Mouse (Mus musculus) 3T3-L1 (cell line): ENCODE results near the gene Tubg1.
"Not testable (repeated sequence)": the region's sequence is repeated elsewhere in the genome, so short reads cannot be mapped to it uniquely, and the experiment has no call there.

Experiments used
- DNase-seq: peaks from one replicate; pipeline ENCODE4 v3.0.0-alpha.2; 2015; ENCODE audit warnings: low read depth, low spot score

The Tubg1 gene

DNA sequence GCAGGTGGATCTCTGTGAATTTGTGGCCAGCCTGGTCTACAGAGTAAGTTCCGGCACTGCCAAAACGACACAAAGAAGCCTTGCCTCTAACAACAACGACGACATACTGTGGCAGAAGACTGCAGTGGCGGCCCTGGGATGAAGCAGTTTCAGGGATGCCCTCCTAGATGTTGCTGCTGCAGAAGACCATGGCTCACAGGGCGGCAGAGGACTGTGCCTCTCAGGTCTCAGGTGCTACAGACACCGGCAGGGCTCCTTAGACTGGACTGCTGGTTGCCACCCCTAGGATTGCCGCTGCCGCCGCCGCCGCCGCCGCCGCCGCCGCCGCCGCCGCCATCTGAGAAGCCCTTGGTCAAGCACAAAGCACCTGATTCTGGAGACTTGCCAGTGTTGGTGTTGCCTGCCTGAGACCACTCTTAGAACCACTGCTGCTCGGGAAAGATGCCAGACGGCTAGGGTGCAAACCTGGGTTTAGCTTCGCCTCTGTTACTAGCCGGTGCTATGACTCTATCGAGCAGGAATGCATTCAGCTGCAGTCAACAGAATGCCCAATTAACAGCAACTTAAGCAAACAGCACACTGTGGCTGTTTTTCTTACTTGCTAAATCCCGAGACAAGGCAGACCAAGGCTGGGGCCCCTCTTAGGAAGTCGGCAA, 20.6 kb downstream of the Tubg1 start:
- DNase-seq, result no peak

DNA sequence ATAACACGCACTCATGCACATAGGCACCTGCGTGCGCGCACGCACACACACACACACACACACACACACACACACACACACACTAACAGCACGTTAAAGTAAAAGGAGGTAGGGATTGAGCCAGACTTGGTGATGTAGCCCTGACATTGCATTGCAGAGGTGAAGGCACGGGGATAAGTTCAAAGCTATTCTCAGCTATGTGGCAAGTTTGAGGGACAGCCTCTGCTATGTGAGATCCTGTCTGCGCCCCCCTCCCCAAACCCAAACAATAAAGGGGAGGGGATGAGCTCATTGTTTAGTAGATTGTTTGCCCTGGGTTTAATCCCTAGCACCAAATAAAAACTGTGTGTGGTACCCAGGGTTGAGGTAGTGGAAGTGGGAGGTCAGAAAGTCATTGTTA, 21.4 kb downstream of the Tubg1 start:
- no peak for DNase-seq

DNA sequence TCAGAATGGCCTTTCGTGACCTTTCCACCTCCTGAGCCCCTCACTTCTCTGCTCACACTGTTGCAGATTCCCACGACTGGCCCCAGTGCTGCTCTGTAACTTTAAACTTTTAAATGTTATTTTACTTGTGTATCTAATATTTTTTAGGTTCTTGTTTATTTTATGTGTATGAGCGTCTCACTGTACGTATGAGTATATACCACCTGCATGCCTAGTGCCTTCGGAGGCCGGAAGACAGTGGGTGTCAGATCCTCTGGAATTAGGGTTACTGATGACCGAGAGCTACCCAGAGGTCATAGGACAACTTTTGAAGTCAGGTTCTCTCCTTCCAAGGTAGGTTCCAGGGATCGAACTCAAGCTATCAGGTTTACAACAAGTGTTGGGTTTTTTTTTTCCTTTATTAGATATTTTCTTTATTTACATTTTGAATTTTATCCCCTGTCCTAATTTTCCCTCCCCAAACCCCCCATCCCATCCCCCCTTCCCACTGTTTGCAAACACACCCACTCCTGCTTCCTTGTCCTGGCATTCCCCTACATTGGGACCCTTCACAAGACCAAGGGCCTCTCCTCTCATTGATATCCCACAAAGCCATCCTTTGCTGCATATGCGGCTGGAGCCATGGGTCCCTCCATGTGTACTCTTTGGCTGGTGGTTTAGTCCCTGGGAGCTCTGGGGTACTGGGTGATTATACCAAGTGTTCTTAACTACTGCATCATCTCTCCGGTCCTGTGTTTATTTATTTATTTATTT, 22.7 kb downstream of the Tubg1 start:
- DNase-seq, result no peak

DNA sequence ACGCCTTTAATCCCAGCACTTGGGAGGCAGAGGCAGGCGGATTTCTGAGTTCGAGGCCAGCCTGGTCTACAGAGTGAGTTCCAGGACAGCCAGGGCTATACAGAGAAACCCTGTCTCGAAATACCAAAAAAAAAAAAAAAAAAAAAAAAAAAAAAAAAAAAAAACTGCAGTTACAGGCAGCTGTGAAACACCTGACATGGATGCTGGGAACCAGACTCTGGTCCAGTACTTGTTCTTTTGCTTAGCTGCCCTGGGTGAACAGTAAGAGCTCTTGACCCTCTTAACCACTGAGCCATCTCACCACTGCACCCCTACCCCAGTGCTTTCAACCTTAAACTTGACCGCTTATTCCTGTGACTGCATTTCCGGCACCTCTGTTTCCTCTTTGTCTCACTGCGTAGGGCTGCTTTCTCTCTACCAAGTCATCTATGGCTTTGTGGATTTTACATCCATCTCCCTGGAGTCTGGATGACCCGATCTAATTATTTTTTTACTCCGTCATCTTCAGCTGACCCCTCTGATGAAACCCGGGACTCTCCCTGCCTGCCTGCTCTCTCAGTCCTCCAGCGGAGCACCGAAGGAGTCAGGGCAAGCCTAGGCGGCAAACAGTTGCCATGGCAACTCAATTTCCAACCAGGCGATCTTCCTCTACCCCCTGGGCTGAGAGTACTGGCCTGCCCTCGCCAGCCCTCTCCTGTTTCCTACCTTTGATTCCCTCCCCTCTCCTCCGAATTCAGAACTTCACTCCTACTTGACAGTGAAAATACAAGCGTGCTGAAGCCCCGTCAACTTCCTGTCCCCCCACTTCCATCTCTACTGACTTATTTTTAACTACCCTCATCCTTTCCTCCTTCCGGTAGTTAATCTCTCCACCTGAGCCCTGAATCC, 23.8 kb downstream of the Tubg1 start:
- DNase-seq, result no peak

DNA sequence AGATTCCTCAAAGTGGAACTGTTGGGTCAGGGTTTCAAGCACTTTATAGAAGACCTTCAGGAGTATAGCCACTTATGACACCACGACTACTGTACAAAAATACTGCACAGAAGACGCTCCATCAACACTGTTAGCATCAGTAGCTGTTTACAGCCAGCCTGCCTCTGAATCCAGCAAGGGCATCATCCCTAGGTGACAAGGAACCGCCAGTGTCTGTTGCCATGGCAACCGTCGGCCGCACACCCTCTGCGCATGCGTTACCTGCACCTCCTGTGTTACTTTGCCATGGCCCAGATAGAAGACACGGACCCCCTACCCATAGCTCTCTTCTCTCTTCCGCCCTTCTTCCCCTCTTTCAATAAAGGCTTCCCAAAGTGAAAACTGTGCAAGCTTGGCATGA, 26.6 kb downstream of the Tubg1 start:
- DNase-seq, result no peak

DNA sequence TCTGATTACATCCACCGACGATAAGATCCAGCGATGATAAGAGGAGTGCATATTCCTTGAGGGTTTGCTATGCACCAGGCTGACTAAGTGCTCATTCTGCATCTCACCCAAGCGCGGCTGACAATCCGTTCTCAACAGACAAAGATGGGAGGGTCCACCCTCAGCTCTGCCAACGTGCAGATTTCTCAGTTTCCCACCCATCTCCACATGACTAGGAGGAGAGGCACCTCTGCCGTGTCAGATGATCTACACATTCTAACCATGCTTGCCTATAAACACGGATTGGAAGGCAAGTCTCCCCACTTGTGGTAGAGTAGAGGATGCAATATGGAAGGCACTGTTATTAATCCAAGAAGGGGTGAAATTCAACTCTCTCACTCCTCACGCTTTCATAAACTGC, 29.0 kb downstream of the Tubg1 start:
- no peak for DNase-seq

DNA sequence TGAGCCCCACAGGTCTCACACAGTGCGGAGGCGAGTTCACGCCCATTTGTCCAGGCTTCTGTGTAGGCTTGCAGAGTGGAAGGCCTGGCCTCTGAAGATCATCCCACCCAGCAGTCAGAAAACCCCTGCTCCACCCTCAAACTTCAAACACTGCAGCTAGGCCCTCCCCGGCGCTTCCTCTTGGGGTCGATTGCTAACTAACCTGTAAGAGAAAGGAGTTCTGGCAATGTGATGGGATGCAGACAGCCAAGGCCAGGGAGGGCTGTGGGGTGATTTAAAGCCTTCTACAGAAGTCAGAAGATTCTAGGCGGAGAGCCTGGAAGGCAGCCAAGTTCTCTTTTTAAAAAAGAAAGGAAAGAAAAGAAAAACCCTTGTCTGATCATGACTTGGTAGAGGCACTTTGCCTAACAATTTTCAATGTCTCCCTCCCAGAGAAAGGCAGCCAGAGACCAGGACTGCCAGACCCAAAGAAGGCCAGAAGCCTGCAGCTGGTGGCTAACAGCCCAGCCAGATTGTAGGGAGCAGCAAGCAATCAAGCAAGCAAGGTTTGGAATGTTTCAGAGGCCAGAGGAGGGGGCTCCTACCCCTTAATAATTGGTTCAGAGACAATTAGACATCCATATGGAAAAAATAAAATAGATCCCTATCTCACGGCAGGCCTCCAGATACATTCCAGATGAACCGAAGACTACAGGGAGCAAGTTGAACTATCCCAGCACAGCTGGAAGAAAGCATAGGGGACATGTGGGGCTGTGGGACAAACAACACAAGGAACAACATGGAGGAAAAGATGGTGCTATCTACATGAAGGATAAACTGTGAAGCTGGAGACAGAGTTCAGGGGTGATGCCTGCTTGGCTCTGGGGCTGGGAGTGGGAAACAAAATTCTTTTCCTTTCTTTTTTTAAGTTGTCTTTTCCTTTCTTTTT, 29.7 kb downstream of the Tubg1 start:
- DNase-seq, result peak; percentile 63

DNA sequence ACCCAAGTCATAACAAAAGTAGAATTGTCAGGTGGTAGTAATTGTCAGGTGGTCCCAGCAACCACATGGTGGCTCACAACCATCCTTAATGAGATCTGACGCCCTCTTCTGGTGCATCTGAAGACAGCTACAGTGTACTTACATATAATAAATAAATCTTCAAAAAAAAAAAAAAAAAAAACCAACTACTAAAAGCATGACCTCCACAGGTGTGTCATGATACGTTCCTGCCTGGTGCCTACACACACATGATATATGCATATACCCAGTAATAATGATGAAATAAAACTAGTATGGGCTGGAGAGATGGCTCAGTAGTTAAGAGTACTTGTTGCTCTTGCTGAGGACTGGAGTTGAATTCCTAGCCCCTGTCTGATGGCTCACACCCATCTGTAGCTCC, 31.3 kb downstream of the Tubg1 start:
- no peak for DNase-seq

DNA sequence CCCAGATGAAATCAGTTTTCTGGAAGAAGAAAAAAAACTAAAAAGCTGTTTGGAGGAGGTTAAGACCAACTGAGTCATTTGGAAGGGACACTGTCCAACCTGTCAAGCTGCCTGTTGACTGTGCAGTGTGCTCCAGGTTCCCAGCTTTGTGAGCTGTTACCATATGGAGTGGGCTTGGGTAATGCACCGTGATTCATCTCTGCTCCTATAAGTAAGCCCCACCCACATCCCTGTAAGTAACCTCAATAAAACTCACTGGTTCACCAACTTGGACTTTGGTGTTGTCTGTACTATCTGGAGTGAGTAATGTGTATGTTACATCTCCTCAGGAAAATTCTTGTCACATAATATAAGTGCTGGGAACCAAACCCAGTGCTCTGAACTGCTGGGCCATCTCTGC, 33.1 kb downstream of the Tubg1 start:
- peak; percentile 79 for DNase-seq

DNA sequence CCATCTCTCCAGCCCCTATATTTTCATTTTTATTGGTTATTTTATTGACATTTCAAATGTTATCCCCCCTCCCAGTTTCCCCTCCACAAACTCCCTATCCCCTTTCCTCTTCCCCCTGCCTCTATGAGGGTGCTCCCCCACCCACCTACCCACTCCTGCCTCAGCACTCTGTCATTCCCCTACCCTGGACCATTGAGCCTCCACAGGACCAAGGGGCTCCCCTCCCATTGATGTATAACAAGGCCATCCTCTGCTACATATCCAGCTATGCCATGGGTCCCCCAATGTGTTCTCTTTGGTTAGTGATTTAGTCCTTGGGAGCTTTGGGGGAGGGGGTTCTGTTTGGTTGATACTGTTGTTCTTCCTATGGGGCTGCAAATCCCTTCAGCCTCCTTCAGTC, 34.9 kb downstream of the Tubg1 start:
- DNase-seq, result no peak

DNA sequence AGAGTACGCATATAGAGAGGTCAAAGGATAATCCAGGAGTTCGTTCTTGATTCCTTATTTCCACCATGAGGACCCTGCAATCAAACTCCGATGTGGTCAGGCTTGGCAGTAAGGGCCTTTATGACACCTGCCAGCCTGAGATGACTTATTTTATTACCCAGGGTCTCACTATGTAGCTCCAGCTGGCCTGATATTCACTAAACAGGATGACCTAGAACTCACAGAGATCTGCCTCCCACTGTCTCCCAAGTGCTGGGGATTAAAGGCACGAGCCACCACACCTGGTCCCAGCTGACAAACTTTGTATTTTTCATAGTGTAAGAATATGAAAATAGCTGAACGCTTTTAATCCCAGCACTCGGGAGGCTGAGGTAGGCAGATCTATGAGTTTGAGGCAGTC, 35.4 kb downstream of the Tubg1 start:
- no peak for DNase-seq

DNA sequence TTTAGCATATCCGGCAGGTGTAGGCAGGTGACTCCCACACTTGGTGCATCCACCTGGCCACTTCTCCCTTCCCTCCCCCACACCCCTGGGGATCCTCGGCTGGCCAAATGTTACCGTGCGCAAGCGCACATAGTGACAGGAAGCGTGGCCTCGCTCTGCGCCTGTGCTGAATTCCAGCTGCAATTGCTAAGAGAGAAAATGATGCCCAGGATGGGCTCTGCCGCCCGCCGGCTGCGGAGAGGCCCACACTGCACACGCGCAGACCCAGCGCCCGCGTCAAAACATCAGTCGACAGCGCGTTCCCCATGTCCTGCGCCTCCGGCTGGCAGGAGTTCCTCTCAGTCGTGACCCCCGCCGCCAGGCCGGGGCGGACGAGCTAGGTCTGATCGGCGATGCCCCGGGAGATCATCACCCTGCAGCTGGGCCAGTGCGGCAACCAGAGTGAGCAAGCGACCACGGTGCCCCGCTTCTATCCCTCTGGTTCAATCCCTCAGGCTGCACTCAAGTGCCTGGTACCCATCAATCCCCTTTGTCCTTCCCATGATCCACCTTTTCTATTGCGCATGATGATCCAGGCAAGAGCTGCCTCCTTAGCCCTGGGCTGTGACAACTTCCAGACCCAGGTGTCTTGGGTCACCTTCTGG, 36.1 kb downstream of the Tubg1 start, which contains the start of gene Tubg2:
Gene Tubg2, plus strand, starts transcription at position 180 of the 644 bp plus-strand sequence.
- no peak for DNase-seq

DNA sequence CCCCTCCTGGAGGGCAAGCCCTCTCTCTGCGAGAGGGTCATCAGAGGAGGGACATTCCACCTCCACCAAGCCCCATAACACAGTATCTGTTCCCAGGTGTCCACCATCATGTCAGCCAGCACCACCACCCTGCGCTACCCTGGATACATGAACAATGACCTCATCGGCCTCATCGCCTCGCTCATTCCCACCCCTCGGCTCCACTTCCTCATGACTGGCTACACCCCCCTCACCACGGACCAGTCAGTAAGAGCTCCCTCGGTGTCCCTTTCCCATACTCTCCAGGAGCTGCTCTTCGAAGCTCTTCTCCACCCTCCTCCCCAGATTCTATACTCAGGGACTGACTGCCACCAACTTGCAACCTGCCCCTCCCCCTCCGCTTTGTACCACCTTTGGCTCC, 40.4 kb downstream of the Tubg1 start:
- DNase-seq, result not testable (repeated sequence)

DNA sequence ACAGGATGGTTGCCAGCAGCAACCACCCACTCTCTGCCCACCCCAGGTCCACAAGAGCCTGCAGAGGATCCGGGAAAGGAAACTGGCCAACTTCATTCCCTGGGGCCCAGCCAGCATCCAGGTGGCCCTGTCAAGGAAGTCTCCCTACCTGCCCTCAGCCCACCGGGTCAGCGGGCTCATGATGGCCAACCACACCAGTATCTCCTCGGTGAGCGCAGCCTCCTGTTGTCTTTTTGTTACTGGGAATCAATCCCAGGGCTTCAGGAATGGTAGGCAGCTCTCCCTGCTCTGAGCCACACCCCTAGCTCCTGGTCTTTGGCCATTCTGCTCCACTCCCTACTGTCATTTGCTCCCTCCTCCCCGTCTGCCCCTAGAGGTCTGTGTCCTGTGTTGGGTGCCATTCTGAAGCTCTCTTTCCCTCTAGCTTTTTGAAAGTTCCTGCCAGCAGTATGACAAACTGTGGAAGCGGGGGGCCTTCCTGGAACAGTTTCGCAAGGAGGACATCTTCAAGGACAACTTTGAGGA, 41.3 kb downstream of the Tubg1 start:
- DNase-seq, result not testable (repeated sequence)

DNA sequence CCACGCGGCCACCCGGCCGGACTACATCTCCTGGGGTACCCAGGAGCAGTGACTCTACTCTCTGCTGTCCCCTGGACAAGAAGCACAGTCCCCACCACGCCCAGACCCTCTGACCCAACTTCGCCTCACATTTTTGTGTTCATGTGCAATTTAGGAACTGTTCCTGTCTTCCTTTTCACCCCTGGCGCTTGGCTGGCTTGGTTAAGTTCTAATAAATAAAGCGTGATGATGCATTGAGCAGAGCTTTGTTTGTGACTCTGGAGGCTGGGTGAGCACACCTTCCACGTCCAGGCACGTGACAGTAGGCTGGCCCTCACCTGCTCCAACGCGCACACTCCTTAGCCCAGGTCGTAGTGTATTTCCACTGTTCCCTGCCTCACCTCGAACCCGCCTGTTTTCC, 41.8 kb downstream of the Tubg1 start:
- DNase-seq, result no peak

DNA sequence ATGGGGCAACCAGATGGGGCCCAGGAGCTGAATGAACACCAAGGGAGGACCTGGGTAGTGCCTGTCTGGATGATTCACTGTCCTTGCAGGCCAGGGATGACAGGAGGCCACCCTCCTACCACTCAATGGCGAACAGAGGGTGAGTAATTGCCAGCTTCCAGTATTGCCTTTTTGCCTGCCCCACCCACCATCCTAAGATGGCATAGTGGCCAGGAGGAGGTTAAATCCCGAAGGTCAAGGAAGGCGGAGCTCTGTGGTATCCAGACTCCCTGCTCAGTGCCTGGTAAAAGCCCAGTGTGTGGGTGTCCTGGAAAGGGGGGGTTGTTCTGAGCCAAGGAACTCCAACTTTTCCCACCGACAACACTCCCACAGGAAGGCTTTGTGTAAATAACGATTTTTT, 42.6 kb downstream of the Tubg1 start:
- peak; percentile 74 for DNase-seq

DNA sequence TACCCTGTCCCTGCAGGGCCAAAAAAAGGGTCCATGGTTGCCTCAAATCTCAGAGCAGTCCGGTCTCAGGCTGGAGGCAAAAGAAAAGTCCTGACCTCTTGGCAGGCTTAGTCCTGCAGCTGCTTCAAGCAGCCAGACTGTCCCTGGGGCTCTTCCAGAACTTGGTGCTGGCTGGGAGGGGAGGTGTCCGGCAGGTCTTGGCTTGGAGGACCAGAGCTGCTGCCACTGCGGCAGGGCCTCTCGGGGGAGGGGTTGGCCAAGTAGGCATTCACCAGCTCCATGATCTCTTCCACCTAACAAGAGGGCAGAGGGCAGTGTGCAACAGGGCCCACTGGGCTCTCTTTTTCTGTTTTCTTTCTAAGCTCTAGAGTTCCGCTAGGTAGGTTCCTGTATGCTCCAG, 43.0 kb downstream of the Tubg1 start:
- peak; percentile 70 for DNase-seq

DNA sequence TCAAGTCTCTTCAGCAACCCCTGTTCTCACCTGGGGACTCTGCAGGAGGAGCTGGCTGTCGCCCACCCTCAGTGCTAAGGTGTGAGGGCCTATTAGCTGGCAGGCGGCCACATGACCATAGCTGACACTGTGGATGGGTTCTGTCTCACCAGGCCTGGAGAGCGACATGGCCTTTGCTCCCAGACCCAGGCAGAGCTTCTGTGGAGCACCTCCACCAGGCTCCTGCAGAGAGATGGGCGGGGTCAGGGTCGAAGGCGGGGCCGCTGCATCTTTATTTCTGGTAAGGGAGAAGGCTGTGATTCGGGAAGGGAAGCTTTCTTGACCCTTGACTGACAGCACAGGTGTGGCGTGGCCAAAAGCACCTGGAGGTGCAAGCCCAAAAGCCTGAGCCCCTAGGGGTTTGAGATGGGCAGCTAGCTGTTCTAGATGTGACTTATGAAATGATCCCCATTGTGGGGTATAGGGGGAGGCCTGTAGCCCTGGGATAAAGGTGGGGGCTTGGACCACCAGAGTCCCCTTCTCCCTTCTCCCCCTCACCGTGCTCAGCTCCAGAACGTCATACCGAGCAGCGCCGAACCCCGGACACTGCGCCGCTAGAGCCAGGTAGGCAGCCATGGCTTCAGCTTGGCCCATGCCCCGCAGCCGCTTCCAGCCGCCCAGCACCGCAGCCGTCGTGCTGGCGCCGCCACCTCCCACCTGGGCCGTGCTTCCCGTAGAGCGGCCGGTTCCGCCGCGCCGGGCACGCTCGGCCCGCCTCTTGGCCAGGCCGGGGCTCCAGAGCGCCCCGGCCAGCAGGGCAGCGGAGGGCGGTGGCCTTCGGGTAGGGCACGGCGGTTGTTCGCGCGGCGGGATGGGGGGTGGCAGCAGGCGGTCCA, 44.0 kb downstream of the Tubg1 start:
- no peak for DNase-seq

DNA sequence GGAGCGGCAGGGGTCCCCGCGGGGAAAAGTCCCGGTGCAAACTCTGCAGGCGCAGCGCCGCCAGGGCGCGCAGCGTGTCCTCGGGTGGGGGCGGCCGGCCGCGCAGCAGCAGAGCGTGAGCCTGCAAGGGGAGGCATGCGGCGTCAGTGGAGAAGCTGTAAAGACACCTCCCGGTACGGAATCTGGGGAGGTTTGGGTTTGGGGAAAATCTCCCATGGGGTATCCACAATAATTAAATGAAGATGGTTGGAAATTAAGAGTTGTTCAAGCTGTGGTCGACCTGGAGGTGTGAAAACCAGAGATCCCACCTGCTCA, 44.6 kb downstream of the Tubg1 start:
- DNase-seq, result no peak
